Mouse (Mus musculus): ENCODE results near the gene Ppp1r3f. TPM values are rescaled to one million over a fixed set of nuclear protein-coding genes. Genes with fewer than 3 reads are reported as not detected.

The Ppp1r3f gene
- total RNA-seq (2015; ENCODE audit: low replicate concordance) (not detected in 2 replicates), total RNA-seq (2017; ENCODE audit: low replicate concordance) (0.68 TPM in 1 of 2 replicates, not detected in the other)

- peak; percentile 99 for ATAC-seq (replicated peaks; ENCODE audit: low FRiP score, poor library complexity, severe bottlenecking)
Measured at GRCm38 (mm10) chrX:7574087-7574884, at the start of gene Ppp1r3f. TSS of gene Ppp1r3f (minus strand) at chrX:7574283.

GRCm38 (mm10) chrX:7617889-7618551 is 43.9 kb upstream of the Ppp1r3f start:
- ATAC-seq (replicated peaks; ENCODE audit: low FRiP score, poor library complexity, severe bottlenecking), result no peak

DNA sequence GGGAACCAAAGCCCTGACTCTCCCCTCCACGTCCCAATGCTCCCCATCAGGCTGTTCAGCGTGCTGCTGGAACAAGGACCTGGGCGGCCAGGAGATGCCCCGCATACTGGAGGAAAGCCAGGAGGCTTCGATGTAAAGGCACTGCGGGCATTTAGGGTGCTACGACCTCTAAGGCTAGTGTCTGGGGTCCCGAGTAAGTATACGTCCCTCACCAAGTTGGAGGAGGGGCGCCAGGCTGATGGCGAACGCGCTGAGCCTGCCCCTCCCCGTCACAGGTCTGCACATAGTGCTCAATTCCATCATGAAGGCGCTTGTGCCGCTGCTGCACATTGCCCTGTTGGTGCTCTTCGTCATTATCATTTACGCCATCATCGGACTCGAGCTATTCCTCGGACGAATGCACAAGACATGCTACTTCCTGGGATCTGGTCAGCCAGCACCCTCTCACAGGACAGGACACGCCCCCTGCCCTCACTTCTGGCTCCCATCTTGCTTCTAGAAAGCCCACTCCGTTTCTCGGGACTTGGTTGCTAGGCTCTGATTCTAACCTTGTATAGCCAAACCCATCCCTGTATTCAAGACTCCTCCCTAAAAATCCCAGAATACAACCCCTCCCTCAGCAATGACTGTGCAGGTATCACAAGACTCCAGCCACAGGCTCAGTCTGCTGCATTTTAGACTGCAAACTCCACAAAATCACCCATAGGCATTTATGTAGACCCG is 36.6 kb upstream of the Ppp1r3f start:
- ATAC-seq (replicated peaks; ENCODE audit: low FRiP score, poor library complexity, severe bottlenecking), result no peak

GRCm38 (mm10) chrX:7610035-7610434 is 36.0 kb upstream of the Ppp1r3f start:
- ATAC-seq (replicated peaks; ENCODE audit: low FRiP score, poor library complexity, severe bottlenecking), result no peak

- no peak for ATAC-seq (replicated peaks; ENCODE audit: low FRiP score, poor library complexity, severe bottlenecking)
Measured at GRCm38 (mm10) chrX:7606783-7607182, 32.7 kb upstream of the Ppp1r3f start, which contains the start of gene Cacna1f. TSS of gene Cacna1f (plus strand) at chrX:7607083.

- no peak for ATAC-seq (replicated peaks; ENCODE audit: low FRiP score, poor library complexity, severe bottlenecking)
Measured at GRCm38 (mm10) chrX:7605575-7605941, 31.5 kb upstream of the Ppp1r3f start.

DNA sequence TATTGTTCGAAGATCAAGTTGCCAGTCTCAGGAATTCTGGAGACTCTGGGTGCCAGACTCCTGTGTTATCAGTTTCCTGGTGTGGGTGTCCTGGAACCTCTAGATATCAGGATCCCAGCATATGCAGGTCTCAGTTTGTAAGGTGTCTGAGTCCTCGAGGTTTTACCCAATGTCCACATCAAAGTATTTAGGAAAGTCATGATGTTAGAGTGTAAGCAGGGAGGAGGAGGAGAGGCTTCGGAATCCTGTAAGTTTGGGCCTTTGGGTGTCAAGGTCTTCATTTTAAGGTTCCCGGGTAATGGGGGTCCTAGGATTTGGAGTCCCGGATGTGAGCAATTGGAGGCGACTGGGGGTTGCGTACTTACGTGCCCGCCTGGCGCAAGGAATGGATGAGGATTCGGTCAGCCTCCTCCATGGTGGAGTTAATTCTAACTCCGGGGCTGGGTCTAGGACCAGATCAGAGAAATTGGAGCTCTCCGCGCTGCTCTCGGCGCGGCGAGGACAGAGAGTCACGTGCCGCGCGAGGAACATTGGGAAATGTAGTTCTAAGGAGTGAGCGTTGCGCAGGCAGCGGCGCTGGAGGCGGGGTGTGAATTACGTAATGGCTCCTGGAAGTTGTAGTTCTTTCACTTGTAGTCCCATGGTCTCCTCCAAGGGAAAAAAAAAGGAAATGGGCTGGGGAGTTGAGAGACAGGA is 30.9 kb upstream of the Ppp1r3f start, which contains the start of gene Ccdc22:
Gene Ccdc22, minus strand, starts transcription at position 639 of the 696 bp plus-strand sequence.
- peak; percentile 99 for ATAC-seq (replicated peaks; ENCODE audit: low FRiP score, poor library complexity, severe bottlenecking)

DNA sequence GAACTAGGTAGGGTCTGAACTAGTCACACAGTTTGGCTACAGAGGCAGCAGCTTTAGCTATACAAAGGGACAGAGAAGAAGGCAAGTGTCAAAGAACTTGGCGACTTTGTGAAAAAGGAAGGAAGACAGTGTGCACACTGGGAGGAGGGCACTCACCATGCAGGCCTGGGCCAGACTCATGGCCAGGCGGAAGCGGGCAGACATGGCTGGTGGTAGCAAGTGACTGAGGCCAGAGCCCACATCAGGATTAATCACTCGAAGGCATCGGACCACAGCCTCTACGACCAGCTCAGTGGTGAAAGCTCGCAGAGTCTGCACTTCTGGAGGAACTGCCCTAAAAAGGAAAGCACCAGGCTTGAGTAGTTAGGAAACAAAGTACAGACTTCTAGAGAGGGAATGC is 29.9 kb upstream of the Ppp1r3f start:
- no peak for ATAC-seq (replicated peaks; ENCODE audit: low FRiP score, poor library complexity, severe bottlenecking)

GRCm38 (mm10) chrX:7595371-7595770 is 21.3 kb upstream of the Ppp1r3f start:
- no peak for ATAC-seq (replicated peaks; ENCODE audit: low FRiP score, poor library complexity, severe bottlenecking)

DNA sequence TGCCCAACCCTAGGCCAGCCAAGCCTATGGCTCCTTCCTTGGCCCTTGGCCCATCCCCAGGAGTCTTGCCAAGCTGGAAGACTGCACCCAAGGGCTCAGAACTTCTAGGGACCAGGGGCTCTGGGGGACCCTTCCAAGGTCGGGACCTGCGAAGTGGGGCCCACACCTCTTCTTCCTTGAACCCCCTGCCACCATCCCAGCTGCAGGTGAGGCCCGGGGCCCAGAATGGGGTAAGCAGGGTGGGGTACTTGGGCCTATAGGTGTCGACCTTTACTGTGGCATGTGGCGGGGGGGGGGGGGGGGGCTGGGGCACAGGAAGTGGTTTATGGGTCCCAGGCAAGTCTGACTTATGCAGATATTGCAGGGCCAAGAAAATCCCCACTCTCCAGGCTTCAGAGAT is 12.3 kb upstream of the Ppp1r3f start:
- no peak for ATAC-seq (replicated peaks; ENCODE audit: low FRiP score, poor library complexity, severe bottlenecking)

- ATAC-seq (replicated peaks; ENCODE audit: low FRiP score, poor library complexity, severe bottlenecking), result no peak
Measured at GRCm38 (mm10) chrX:7583881-7584280, 9.8 kb upstream of the Ppp1r3f start.

GRCm38 (mm10) chrX:7581151-7581550 is 7.1 kb upstream of the Ppp1r3f start:
- ATAC-seq (replicated peaks; ENCODE audit: low FRiP score, poor library complexity, severe bottlenecking), result no peak

DNA sequence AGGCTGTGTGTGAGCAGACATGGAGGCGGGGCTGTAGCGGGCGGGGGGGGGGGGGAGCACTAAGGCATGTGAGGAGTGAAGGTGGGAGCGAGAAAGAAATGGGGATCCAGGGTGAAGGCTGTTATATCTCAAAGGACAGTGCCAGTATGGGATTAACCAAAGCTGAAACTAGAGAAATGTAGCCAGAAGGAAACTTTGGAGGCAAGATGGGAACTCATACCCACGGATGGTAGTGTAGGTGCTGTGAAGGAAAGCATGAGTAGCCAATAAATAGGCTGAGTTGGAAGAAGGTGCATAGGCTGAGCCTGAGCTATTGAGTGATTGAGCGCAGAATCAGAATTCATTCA is 775 bp upstream of the Ppp1r3f start:
- no peak for ATAC-seq (replicated peaks; ENCODE audit: low FRiP score, poor library complexity, severe bottlenecking)

DNA sequence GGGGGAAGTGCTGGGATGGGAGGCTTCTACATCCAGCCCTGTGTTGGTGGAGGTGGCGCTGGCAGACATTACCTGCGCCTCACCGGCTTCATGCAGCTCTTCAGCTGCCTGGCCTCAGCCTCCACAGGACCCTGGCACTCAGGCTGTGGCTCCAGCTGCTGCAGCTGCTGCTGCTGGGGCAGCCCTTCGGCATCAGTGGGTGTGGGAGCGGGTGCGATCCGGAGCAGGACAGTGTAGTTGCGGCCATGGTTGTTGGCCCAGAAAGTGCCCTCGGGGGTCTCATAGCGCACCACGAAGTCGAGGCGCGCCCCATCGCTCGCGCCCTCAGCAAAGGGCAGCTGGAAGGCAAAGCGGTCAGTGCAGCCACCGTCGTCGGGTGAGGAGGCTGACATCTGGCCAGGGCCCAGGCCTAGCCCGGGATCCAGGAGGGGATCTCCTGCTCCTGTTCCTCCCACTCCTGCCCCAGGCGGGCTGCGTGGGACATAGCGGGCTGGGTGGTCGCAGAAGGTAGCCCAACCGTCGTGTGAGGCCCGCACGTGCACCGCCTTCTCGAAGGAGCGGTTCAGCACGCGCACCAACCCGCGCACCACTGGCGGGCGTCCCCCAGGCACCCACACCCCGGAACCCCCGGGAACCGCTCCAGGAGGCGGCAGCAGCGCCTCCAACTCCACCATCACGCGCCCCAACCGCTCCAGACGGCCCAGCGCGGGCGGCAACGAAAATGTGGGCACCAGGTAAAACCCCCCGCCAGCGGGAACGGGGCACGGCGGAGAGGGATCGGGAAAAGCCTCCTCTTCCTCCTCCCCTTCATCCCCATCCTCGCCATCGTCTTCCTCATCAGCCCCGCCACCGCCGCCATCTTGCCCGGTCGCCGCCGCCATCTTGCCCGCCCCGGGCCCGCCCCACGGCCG is 652 bp downstream of the Ppp1r3f start, which contains the start of gene Foxp3:
Gene Foxp3, plus strand, starts transcription at position 469 of the 911 bp plus-strand sequence.
- ATAC-seq (replicated peaks; ENCODE audit: low FRiP score, poor library complexity, severe bottlenecking), result no peak

GRCm38 (mm10) chrX:7572466-7572865 is 1.6 kb downstream of the Ppp1r3f start:
- ATAC-seq (replicated peaks; ENCODE audit: low FRiP score, poor library complexity, severe bottlenecking), result no peak

- no peak for ATAC-seq (replicated peaks; ENCODE audit: low FRiP score, poor library complexity, severe bottlenecking)
Measured at GRCm38 (mm10) chrX:7571565-7572136, 2.4 kb downstream of the Ppp1r3f start.

- no peak for ATAC-seq (replicated peaks; ENCODE audit: low FRiP score, poor library complexity, severe bottlenecking)
Measured at GRCm38 (mm10) chrX:7570481-7571175, 3.5 kb downstream of the Ppp1r3f start.

DNA sequence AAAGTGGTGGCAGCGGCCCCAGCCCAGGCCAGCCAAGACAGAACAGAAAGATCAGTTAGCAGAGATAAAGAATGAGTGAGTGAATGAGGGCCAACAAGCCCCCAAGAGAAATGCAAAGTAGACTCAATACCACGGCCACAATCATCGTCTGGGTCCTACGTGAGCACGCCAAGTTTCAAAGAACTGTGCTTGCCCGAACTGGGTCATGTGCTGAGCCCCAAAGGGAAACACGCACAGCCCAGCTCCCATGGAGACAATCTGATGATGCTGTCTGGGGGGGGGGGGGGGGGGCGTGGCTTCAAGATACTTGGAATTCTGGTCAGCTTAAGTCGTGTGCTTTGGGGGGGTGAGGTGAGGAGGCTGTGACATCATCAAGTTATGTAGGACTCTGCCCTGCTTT is 6.6 kb downstream of the Ppp1r3f start:
- ATAC-seq (replicated peaks; ENCODE audit: low FRiP score, poor library complexity, severe bottlenecking), result no peak
